Mouse (Mus musculus): ENCODE measurements around the gene Fkbp5.

Gene Fkbp5

GRCm38 (mm10) chr17:28495832-28496231, 21.5 kb downstream of the Fkbp5 start:
- TF ChIP-seq GATA4 (IDR thresholded peaks at IDR 0.05; ENCODE audit: insufficient replicate concordance, low read length): no peak

GRCm38 (mm10) chr17:28491035-28491770, 26.1 kb downstream of the Fkbp5 start:
- no peak for TF ChIP-seq GATA4 (IDR thresholded peaks at IDR 0.05; ENCODE audit: insufficient replicate concordance, low read length)

- TF ChIP-seq GATA4 (IDR thresholded peaks at IDR 0.05; ENCODE audit: insufficient replicate concordance, low read length): no peak
Observed at GRCm38 (mm10) chr17:28488258-28489013, 28.9 kb downstream of the Fkbp5 start.

GRCm38 (mm10) chr17:28487584-28488257, 29.6 kb downstream of the Fkbp5 start:
- TF ChIP-seq GATA4 (IDR thresholded peaks at IDR 0.05; ENCODE audit: insufficient replicate concordance, low read length): no peak

DNA sequence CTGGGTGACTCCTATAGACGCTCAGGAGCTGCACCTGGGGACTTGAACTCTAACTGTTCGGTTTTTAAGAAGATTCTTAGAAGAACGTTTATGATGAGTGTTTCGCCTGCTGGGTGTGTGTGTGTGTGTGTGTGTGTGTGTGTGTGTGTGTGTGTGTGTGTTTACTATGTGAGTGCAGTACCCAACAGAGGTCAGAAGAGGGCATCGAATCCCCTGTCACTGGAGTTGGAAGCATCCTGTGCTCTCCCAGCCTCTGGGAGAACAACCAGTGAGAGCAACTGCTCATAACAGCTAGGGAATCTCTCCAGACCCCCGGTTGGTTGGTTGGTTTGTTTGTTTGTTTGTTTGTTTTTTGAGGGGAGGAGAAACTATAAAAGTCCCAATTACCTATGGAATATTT, 30.6 kb downstream of the Fkbp5 start:
- no peak for TF ChIP-seq GATA4 (IDR thresholded peaks at IDR 0.05; ENCODE audit: insufficient replicate concordance, low read length)

GRCm38 (mm10) chr17:28485977-28486400, 31.3 kb downstream of the Fkbp5 start:
- peak; percentile 10; the same call in 1 of the 2 replicates for TF ChIP-seq GATA4 (IDR thresholded peaks at IDR 0.05; ENCODE audit: insufficient replicate concordance, low read length)

- TF ChIP-seq GATA4 (IDR thresholded peaks at IDR 0.05; ENCODE audit: insufficient replicate concordance, low read length): peak; percentile 7; the same call in 1 of the 2 replicates
Observed at GRCm38 (mm10) chr17:28485446-28485948, 31.8 kb downstream of the Fkbp5 start.

DNA sequence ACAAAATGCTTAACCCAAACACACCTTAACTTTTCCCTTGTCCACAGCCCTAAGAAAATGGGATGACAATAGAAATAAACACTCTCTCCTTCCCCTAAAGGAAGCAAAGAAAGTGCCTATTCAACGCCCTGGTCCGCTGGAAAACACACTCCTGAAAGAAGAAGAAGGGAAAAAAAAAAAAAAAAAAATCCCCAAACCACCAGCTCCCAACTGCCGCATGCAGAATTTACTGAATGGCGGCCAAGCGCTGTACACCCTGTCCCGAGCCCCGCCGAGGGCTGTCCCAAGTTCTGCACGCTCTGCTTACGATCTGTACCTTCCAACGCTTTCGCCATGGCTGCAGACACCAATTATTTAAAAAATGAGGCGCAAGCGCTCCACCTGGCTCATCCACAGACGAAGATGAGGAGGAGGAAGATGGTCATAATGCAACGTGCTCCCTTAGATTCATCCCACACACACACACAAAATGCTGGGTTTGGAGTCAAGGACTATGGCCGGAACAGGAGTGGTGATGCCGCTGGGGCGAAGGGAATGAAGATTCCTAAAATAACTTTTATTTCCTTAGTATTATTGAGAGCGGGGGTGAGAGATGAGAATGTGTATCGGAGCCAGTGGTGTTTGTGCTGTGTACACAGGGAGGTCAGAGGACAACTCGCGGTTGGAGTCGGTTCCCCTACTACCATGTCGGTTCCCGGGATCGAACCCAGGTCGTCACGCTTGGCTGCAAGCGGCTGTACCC, 32.5 kb downstream of the Fkbp5 start:
- no peak for TF ChIP-seq GATA4 (IDR thresholded peaks at IDR 0.05; ENCODE audit: insufficient replicate concordance, low read length)

DNA sequence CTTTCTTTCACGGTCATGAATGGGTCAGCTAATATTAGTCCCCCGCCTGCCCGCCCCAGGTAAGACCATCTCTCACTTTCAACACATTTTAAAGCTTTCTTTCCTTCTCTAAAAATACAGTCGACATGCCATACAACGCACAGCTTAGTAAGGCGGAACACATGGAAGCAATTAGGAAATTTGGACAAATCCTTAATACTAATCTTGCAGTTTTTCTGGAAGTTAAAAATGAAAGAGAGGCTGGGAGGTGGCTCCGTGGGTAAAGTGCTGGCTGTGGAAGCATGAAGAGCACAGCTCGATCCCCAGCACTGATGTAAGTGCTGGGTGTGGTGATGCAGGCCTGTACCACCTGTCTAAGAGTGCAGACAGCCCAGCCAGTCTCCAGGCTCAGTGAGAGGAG, 39.9 kb downstream of the Fkbp5 start:
- no peak for TF ChIP-seq GATA4 (IDR thresholded peaks at IDR 0.05; ENCODE audit: insufficient replicate concordance, low read length)

- no peak for TF ChIP-seq GATA4 (IDR thresholded peaks at IDR 0.05; ENCODE audit: insufficient replicate concordance, low read length)
Observed at GRCm38 (mm10) chr17:28476441-28476840, 40.9 kb downstream of the Fkbp5 start.

GRCm38 (mm10) chr17:28475593-28476325, 41.6 kb downstream of the Fkbp5 start:
- TF ChIP-seq GATA4 (IDR thresholded peaks at IDR 0.05; ENCODE audit: insufficient replicate concordance, low read length): no peak

DNA sequence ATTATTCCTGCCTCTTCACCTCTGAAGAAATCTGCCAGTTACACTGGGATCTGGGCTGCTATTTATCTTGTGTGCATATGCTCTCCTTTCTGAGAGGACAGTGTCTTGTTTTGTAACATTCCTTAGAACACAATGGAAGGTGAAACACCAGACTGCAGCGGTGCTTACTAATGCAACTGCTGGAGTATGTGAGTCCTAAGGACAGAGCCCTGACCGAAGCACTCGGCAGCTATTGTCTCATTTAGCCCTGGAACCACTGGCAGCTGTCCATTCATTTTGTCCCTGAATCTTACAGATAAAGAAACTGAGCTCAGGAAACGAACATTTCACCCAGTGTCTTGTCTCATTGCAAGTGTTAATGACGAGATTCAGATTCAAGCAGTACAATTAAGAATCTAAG, 44.6 kb downstream of the Fkbp5 start:
- no peak for TF ChIP-seq GATA4 (IDR thresholded peaks at IDR 0.05; ENCODE audit: insufficient replicate concordance, low read length)

DNA sequence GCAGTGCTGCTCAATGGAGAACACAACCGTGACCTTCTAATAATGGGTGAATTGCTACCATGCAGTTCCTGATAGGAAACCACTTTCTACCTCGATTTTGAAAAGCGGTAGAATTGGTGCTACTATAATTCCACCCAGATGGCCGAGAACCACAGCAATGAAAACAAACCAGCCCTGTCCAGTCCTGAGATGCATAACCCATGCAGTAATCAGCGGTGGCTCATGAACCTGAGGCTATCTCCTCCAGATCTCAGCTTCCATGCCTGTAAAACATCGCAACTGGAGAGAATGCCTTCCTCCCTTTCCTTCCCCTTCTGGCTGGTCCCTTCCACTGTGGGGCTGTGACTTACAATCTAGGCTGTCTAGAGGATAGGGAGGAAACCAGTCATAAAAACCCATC, 46.5 kb downstream of the Fkbp5 start:
- no peak for TF ChIP-seq GATA4 (IDR thresholded peaks at IDR 0.05; ENCODE audit: insufficient replicate concordance, low read length)

DNA sequence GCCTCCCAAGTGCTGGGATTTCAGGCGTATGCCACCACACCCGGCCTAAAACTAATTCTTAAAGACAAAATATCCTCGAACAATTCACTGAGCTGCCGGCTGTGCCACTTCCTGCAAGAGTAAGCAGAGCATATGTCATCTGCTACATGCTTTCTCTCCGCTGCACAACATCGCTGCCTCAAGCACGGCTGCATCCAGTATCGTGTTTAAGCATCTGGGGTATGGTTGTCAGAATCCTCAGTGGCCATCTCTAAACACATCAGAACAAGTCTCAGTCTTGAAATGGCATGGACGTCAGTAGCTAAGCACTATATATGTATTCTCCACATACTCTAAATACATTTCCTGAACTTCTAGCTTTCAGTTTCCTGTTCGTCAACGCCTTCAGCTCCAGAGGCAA, 49.6 kb downstream of the Fkbp5 start:
- no peak for TF ChIP-seq GATA4 (IDR thresholded peaks at IDR 0.05; ENCODE audit: insufficient replicate concordance, low read length)
